Mouse (Mus musculus) forebrain, postnatal 0 days (tissue): ENCODE data around the gene Exoc1. TPM values are rescaled to one million over a fixed set of nuclear protein-coding genes. Genes with fewer than 3 reads are reported as not detected.
A peak's percentile ranks its signal among the peaks of the same experiment; 100 is the strongest.

ENCODE experiments used
- ATAC-seq: fragments of 200-750 bp; cut with Nextera tagmentation; 2 replicates; pipeline ENCODE4 v1.8.0; 2017; ENCODE audit warnings: mild to moderate bottlenecking, moderate library complexity
- DNase-seq: peaks from one replicate; pipeline ENCODE4 v3.0.0-alpha.2; 2015
- H3K27ac ChIP-seq: fragments of 300-500 bp; sonication (generic); 2 replicates; pipeline ENCODE4 v1.5.1; 2014; ENCODE audit warnings: low read depth, mild to moderate bottlenecking, antibody characterized with exemption, low read length, moderate library complexity, mixed read lengths
- H3K27me3 ChIP-seq: fragments of 300-500 bp; sonication (generic); 2 replicates; pipeline ENCODE4 v1.6.1; 2014; ENCODE audit warnings: mild to moderate bottlenecking, low read length, mixed read lengths; ENCODE audit not compliant: insufficient read depth
- H3K36me3 ChIP-seq: fragments of 300-500 bp; sonication (generic); 2 replicates; pipeline ENCODE4 v1.6.1; 2014; ENCODE audit warnings: mild to moderate bottlenecking, moderate library complexity; ENCODE audit not compliant: insufficient read depth
- H3K4me1 ChIP-seq: fragments of 300-500 bp; sonication (generic); 2 replicates; pipeline ENCODE4 v1.6.1; 2014; ENCODE audit warnings: antibody characterized with exemption; ENCODE audit not compliant: insufficient read depth
- H3K4me2 ChIP-seq: fragments of 300-500 bp; sonication (generic); 2 replicates; pipeline ENCODE4 v1.6.1; 2014; ENCODE audit warnings: low read depth, mild to moderate bottlenecking, moderate library complexity
- H3K4me3 ChIP-seq: fragments of 300-500 bp; sonication (generic); 2 replicates; pipeline ENCODE4 v1.5.1; 2014; ENCODE audit warnings: low read depth, low read length, mixed read lengths
- H3K9ac ChIP-seq: fragments of 300-500 bp; sonication (generic); 2 replicates; pipeline ENCODE4 v1.6.1; 2014; ENCODE audit warnings: mild to moderate bottlenecking
- H3K9me3 ChIP-seq: fragments of 300-500 bp; sonication (generic); 2 replicates; pipeline ENCODE4 v1.6.1; 2016; ENCODE audit warnings: low read length
- CTCF ChIP-seq: sonication (generic); IDR thresholded peaks from 2 replicates; pipeline ENCODE4 v1.5.1; 2016; ENCODE audit warnings: antibody characterized with exemption, control low read depth, low read depth
- WGBS: fragments of 180-500 bp; shearing (Covaris S2); extraction: QIAGEN DNeasy Blood & Tissue Kit; methylation state at CpG from one replicate; pipeline ENCODE4 v1.1.7; 2014; 5-methylcytosine and 5-hydroxymethylcytosine counted together
- polyA plus RNA-seq: library from polyadenylated mRNA; unstranded; fragments of >200 nt; fragmentation: Nextera tagmentation; extraction: Ambion mirVana; gene quantifications from 2 replicates; pipeline ENCODE4 v1.2.1, GENCODE M21; 2015
- total RNA-seq: library from RNA; depleted of rRNA; stranded (reverse); fragments of >200 nt; gene quantifications from 2 replicates; pipeline ENCODE4 v1.2.3, GENCODE M21; 2014; rRNA removed

The Exoc1 gene
- 81.7 and 96.2 TPM in 2 replicates for total RNA-seq
- polyA plus RNA-seq: 35.5 and 48.9 TPM in 2 replicates

GRCm38 (mm10) chr5:76529040-76529703, at the start of gene Exoc1:
Gene Exoc1 (plus strand): TSS chr5:76529311.
- H3K9me3 ChIP-seq: no peaks in the 10 kb centered on the region
- peak; percentile 95 for DNase-seq
- H3K9ac ChIP-seq: peak within 1 kb of the TSS; percentile 71
- H3K4me3 ChIP-seq: peak within 1 kb of the TSS; percentile 90
- no peaks in the 10 kb centered on the region for H3K27me3 ChIP-seq
- peak within 1 kb of the TSS; percentile 71 for H3K4me2 ChIP-seq
- ATAC-seq: peak; percentile 100
- no peak for TF ChIP-seq CTCF
- H3K27ac ChIP-seq: peak within 1 kb of the TSS; percentile 74
- peaks cover 11% of the 10 kb centered on the region; the same call in 1 of the 2 replicates for H3K4me1 ChIP-seq
- under 1% methylated on average over 39 of the region's 39 CpGs for WGBS
- H3K36me3 ChIP-seq: peaks cover 7% of the 10 kb centered on the region; the same call in 1 of the 2 replicates

DNA sequence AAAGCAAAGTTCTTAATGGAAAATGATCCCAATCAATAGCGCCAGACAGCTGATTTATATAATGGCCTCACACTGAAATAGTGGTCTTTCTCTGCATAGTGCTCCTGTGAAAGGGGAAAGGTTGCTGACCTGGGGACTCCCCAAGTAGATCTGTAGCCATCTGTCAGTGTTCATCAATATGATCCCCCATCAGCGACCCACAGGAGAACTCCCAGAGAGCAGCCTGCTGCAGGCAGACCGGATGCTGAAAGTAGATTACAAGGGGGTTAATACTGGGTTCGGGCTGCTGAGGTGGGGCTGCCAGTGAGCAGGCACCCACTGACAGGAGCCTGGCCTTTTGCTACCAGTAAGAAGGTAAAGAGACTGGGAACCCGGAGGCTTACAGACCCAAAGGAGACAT, 45.3 kb upstream of the Exoc1 start, which contains the start of gene Gm7271:
Gene Gm7271 (plus strand): TSS at position 230 of the 400 bp plus-strand sequence.
- Histone ChIP-seq H3K27ac (no peak within 1 kb of the TSS), H3K9ac (no peak within 1 kb of the TSS), H3K4me2 (no peak within 1 kb of the TSS), H3K9me3 (no peaks in the 10 kb centered on the region), H3K36me3 (no peaks in the 10 kb centered on the region), H3K27me3 (no peaks in the 10 kb centered on the region), H3K4me1 (no peaks in the 10 kb centered on the region), H3K4me3 (no peak within 1 kb of the TSS)
- DNase-seq: no peak
- ATAC-seq: no peak
- WGBS: 47% methylated on average over 5 of the region's 5 CpGs
- no peak for TF ChIP-seq CTCF

- no peak for ATAC-seq
- H3K27me3 ChIP-seq: no peaks in the 10 kb centered on the region
- H3K9me3 ChIP-seq: no peaks in the 10 kb centered on the region
- DNase-seq: no peak
- TF ChIP-seq CTCF: no peak
- 65% methylated on average over 13 of the region's 13 CpGs for WGBS
- H3K4me3 ChIP-seq: no peak overlapping the region
- no peak overlapping the region for H3K27ac ChIP-seq
- no peaks in the 10 kb centered on the region for H3K36me3 ChIP-seq
- H3K9ac ChIP-seq: no peak overlapping the region
- no peaks in the 10 kb centered on the region for H3K4me1 ChIP-seq
- no peak overlapping the region for H3K4me2 ChIP-seq
Observed at GRCm38 (mm10) chr5:76495126-76495525, 34.0 kb upstream of the Exoc1 start.

- Histone ChIP-seq H3K9ac (no peak overlapping the region), H3K9me3 (no peaks in the 10 kb centered on the region), H3K4me1 (no peaks in the 10 kb centered on the region), H3K27ac (no peak overlapping the region), H3K4me3 (no peak overlapping the region), H3K27me3 (no peaks in the 10 kb centered on the region), H3K4me2 (no peak overlapping the region), H3K36me3 (no peaks in the 10 kb centered on the region)
- no peak for TF ChIP-seq CTCF
- 84% methylated on average over 1 of the region's 1 CpGs for WGBS
- ATAC-seq: no peak
- DNase-seq: no peak
Observed at GRCm38 (mm10) chr5:76522446-76522845, 6.7 kb upstream of the Exoc1 start.

- TF ChIP-seq CTCF: no peak
Observed at GRCm38 (mm10) chr5:76524623-76525022, 4.5 kb upstream of the Exoc1 start.

GRCm38 (mm10) chr5:76525066-76525465, 4.0 kb upstream of the Exoc1 start:
- no peak overlapping the region for H3K4me3 ChIP-seq
- DNase-seq: no peak
- H3K9me3 ChIP-seq: no peaks in the 10 kb centered on the region
- H3K27me3 ChIP-seq: no peaks in the 10 kb centered on the region
- whole genome bisulfite sequencing: 36% methylated on average over 4 of the region's 4 CpGs
- H3K9ac ChIP-seq: no peak overlapping the region
- H3K27ac ChIP-seq: no peak overlapping the region
- peaks cover 6% of the 10 kb centered on the region; the same call in 1 of the 2 replicates for H3K4me1 ChIP-seq
- H3K36me3 ChIP-seq: no peaks in the 10 kb centered on the region
- H3K4me2 ChIP-seq: no peak overlapping the region
- TF ChIP-seq CTCF: no peak
- no peak for ATAC-seq

More at GRCm38 (mm10) chr5:76524623-76525022, 4.5 kb upstream of the Exoc1 start:
- ATAC-seq (no peak), DNase-seq (no peak)
- Histone ChIP-seq H3K36me3 (no peaks in the 10 kb centered on the region), H3K27ac (no peak overlapping the region), H3K4me3 (no peak overlapping the region), H3K9ac (no peak overlapping the region), H3K4me2 (no peak overlapping the region), H3K27me3 (no peaks in the 10 kb centered on the region), H3K4me1 (0 out of 2 replicates have a peak, but pooled peaks cover 4% of the 10 kb centered on the region), H3K9me3 (no peaks in the 10 kb centered on the region)
- 73% methylated on average over 5 of the region's 5 CpGs for WGBS

- 51% methylated on average over 2 of the region's 2 CpGs for WGBS
- DNase-seq: no peak
- Histone ChIP-seq H3K27me3 (no peaks in the 10 kb centered on the region), H3K4me1 (peaks cover 11% of the 10 kb centered on the region; the same call in 1 of the 2 replicates), H3K9ac (no peak overlapping the region), H3K27ac (no peak overlapping the region), H3K4me2 (no peak overlapping the region), H3K4me3 (no peak overlapping the region), H3K9me3 (no peaks in the 10 kb centered on the region), H3K36me3 (no peaks in the 10 kb centered on the region)
- TF ChIP-seq CTCF: peak; percentile 26; the same call in 1 of the 2 replicates
- no peak for ATAC-seq
Observed at GRCm38 (mm10) chr5:76525829-76526228, 3.3 kb upstream of the Exoc1 start.
